Mouse (Mus musculus) MEL-GATA-1-ER (cell line): ENCODE results near the gene Arhgap35.

Source experiments
- DNase-seq: peaks from one replicate; pipeline ENCODE4 v3.0.0-alpha.2; 2012; ENCODE audit warnings: low read depth; ENCODE audit errors: extremely low read depth

The Arhgap35 gene

DNA sequence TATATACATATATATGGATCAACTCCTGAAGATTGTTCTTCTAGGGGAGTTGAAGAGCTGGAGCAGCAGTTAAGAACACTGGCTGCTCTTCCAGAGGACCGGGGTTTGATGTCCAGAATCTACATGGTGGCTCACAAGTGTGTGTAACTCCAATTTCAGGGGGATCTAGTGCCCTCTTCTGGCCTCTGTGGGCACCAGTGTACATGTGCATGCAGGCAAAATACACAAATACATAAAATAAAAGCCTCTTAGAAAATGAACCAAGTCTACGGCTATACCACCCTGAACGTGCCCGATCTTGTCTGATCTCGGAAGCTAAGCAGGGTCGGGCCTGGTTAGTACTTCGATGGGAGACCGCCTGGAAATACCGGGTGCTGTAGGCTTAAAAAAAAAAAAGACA is 143.2 kb downstream of the Arhgap35 start:
- DNase-seq, result no peak

DNA sequence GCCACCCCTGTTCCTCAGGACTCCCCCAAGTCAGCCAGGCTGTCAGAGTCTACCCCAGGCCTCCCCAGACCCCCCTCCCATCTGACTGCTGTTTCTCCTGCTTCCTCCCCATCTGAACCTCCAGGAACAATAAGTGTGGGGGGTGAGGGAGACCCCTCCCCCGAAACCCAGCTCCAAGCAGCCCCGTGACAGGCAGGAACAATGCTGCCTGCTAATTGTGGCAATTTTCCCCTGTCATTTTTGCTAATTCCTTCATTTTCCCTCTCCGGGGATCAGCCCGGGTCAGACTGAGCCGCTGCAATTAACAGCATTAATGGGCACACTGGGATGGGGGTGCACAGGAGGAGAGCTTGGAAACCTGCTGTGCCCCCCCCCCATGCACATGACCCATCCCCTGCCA is 146.7 kb downstream of the Arhgap35 start:
- DNase-seq, result no peak

DNA sequence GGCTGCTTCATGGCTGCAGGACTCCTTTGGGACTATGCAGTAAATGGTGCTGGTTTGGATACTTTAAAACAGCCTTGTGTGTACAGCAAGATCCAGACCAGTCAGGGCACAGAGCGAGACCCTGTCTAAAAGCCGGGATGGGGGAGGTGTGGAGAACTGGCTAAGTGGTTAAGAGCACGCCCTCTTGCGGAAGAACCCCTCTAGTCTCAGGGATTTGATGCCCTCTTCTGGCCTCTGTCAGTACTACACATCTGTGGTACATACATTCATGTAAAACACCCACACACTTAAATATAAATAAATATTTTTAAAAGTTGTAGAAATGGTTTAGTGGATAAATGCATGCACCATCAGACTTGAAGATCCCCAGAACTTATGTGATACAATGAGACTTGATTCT is 148.2 kb downstream of the Arhgap35 start:
- DNase-seq, result peak; percentile 73

DNA sequence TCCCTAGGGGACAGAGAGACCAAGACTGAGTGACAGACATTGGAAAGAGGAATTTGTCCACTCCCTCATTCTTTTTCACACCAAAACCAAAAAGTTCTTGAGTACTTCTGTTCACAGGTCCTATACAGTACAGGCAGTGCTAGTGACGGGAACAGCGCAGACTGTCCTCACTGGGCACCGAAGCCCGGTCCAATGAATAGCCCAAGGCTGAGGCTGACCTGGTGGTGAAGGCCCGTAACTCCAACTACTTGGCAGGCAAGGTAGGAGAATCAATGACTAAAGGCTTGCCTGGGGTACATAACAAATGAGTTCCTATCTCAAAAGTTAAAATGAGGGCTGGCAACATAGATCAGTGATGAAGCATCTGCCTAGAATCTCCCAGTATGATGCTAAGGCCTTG is 149.2 kb downstream of the Arhgap35 start:
- DNase-seq, result no peak

DNA sequence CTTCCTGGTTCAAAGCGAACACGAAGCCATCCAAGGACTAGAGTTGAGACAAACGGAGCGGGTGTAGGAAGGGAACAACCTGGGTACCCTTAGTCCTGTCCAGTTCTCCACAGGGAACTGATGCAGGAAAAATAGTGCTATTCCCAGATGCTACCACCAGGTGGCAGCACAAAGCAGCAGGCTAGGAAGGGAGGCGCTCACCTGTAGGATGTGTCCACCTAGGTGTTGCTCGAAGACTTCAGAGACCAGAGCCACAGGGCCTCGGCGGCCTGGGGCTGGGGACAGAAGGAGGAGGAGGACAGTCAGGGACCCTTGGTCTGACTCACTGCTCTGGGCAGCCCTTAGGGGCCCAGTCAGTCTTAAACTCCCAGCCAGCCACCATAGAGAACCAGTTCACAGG is 149.6 kb downstream of the Arhgap35 start:
- DNase-seq, result no peak

DNA sequence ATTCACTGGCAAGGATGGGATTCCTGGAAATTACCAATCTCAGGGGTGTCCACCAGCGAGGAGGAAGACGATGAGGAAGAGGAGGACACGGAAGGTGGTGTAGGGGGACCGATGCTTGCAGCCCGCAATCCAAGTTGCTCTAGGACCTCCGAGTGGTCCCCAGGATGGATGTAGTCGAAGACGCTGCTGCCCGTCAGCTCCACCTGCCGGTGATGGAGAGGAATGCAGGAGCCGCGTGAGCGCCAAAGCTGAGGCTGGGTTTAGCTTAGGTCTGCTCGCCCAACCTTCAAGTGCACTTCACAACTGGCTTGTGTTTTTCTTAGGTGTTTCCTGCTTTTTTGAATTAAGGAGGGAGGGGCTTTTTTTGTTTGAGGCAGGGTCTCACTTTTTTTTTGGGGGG is 151.6 kb downstream of the Arhgap35 start:
- peak; percentile 42 for DNase-seq

DNA sequence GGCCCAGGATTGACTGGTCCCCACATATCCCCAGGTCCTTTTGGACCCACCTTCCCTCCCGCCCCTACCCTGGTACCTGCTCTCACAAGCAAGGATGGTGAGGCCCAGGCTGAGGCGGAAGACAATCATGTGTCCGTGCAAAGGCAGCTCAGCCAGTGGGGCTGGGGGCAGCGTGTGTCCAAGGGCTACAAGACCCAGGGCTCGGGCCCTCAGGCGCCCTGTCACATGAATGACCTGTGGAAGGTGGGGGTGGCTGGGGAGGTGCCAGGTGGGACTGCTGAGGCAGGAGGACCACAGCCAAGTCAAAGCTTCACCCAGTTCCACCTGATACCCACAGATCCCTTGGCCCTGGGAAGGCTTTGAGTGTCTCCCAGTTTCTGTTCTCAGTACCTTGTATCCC is 153.1 kb downstream of the Arhgap35 start:
- DNase-seq, result no peak

DNA sequence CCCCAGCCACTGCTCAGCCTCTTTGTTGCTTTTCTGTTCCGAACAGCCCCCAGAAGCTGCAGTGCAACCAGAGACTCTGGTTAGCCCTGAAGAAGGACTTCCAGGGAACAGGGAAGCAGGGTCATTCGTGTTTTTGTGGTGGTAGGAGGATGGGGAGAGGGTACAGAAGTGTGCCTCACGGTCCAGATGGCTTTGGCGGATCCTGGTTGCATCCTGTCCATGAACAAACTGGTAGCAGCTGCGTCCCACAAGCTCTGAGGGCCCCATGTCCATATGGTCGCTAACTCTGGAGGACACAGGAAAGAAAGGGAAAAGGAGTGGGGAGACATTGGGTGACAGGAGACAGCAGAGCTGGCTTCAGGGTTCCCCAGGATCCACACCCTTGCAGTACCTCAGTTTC is 153.6 kb downstream of the Arhgap35 start:
- DNase-seq, result no peak

DNA sequence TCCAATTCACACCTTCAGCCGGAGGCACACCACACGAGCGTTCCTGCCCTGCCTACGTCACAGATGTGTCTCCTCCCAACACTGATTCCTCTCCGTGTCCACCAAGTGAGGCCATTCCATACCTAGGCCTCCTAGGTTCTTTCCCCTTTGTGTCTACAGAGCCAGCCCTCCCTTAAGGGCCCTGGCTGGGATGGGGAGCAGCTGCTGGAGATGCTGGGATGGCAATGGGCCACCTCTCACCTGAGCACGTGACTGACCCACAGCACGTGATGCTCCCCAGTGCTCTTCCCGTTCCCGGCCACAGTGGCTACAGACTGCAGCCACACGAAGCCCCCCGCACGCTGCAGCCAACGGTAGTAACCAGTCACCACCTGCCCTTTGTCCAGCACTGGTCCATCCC is 154.2 kb downstream of the Arhgap35 start:
- no peak for DNase-seq

DNA sequence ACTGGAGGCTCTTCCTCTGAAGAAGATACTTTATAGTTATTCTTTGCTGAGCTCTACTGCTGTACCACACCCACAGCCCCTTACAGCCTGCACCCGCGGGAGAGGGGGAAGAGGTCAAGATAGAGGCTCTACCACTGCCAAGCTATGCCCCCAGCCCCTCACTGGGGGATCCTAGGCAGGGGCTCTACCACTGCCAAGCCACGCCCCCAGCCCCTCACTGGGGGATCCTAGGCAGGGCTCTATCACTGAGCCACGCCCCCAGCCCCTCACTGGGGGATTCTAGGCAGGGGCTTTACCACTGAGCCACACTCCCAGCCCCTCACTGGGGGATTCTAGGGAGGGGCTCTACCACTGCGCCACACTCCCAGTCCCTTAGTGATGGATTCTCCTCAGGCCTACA is 158.5 kb downstream of the Arhgap35 start:
- no peak for DNase-seq

DNA sequence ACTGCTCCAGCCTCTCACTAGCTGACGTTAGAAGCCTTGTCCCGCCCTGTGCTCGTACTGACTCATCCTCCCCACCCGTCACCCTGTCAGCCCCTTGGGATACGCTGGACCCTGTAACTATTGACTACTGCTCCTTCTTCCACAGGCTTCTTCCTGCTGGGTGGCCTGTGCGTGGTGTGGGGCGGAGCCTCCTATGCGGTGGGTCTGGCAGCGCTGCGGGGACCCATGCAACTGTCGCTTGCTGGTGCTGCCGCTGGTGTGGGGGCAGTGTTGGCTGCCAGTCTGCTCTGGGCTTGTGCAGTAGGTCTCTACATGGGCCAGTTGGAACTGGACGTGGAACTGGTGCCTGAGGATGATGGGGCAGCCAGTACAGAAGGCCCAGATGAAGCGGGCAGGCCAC is 159.8 kb downstream of the Arhgap35 start:
- DNase-seq, result no peak

DNA sequence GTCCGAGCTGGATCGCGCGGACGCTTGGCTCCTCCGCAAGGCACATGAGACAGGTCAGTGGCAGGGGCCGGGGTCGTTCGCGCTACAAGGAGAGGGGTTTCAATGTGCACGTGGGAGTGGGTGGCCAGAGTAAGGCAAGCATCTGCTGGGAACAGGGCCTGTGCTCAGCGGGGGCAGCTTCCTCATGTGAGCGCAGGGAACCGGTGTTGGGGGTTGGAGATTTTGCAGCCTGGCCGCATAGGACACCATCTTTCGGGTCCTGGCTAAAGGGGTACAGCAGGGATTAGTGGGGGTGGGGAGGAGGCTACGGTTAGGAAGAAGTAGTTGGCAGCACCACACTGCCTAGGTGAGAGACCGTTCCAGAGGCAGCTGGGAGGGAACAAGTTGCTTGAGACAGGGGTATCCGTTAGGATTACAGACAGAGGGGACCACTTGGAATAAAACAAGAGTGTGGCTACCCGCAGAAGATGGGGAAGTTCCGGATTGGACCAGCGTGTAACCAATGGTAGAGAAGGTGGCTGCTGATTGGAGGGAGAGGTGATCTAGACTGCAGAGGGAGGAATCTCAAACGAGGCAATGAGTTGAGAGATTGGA is 161.6 kb downstream of the Arhgap35 start:
- peak; percentile 80 for DNase-seq

DNA sequence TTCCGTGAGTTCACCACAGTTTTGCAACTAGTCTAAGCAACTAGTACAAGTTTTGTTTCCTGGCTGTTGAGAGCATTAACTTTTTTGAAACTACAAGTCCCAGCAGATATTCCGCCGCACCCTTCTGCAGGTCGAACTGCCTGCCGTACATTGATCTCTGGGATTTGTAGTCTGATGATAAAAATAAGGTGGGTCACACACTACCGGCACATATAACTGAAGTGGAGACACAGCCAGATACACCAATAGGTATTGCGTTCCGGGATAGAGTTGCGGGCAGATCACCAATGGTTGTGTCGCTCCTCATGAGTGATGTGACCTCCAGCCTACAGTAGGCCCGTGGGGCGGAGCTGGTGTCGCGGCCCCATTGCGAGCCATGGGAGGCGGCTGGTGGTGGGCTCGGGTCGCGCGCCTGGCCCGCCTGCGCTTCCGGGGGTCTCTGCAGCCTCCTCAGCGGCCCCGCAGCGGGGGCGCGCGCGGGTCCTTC is 162.2 kb downstream of the Arhgap35 start, which contains the start of gene Tmem160:
Tmem160 (plus strand) TSS at position 193 of the 487 bp plus-strand sequence.
- DNase-seq, result peak; percentile 99

DNA sequence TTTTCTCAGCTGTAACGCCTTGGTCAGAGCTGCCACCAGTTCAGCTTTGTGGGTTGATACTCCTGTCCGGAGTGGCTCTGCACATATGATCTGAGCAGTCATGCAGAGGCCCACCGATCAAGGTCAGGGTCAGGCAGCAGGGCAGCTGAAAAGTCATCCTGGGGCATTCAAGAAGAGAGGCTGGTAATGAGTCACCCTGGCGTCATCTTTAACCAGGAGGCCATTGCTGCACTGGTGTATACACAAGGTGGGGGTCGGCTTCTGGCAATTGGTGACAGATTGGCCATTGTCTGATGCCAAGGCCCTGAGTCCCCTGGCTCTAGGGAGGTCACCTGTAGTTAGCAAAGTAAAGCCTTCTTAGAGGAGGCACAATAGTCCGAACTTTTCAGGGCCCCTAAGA is 163.1 kb downstream of the Arhgap35 start:
- DNase-seq, result no peak
